In the genomic region with DNA sequence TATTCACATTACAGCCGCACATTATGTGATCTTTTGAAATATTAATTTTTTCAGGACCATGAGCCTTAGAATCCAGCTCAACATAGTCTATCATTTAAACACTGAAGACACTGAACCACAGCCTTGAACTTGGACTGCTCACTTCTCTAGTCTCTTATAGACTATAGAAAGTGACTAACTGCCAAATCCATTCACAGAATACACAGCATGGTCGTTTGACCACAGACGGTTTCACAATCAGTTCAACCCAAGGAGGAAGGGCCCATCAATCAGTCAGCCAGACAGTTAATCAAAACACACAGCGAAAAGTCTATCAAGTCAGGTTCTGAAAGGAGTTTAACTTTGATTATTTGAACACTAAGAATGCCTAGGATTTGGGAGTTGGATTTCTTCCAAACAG, we compare ENCODE assay signal across 25 mouse cellular contexts.
"Had no signal": no experiment of that assay in that cellular context is flagged by ENCODE, and none has a peak within 500 bp of the region (broad histone marks: within the 10 kb centered on the region; RNA-seq: fewer than 3 reads in every experiment).

No protein-coding gene starts in this region.

- H3K9me3 ChIP-seq: heart, embryonic 10.5 days; heart, embryonic 12.5 days; hindbrain, embryonic 10.5 days; hindbrain, embryonic 12.5 days; hindbrain, embryonic 15.5 days; limb, embryonic 13.5 days; limb, embryonic 15.5 days; liver, embryonic 12.5 days had no signal

- H3K4me2 ChIP-seq: heart, embryonic 12.5 days; hindbrain, embryonic 12.5 days; hindbrain, embryonic 15.5 days; limb, embryonic 13.5 days; limb, embryonic 15.5 days; liver, embryonic 12.5 days had no signal

- H3K36me3 ChIP-seq: heart, embryonic 10.5 days; heart, embryonic 12.5 days; hindbrain, embryonic 10.5 days; hindbrain, embryonic 12.5 days; hindbrain, embryonic 15.5 days; limb, embryonic 13.5 days; limb, embryonic 15.5 days; liver, embryonic 12.5 days had no signal

- ATAC-seq: hindbrain, postnatal 0 days; intestine, postnatal 0 days; liver, embryonic 12.5 days had no signal

- H3K27me3 ChIP-seq: heart, embryonic 12.5 days; hindbrain, embryonic 12.5 days; hindbrain, embryonic 15.5 days; limb, embryonic 13.5 days; limb, embryonic 15.5 days; liver, embryonic 12.5 days had no signal

- H3K27ac ChIP-seq: gastrocnemius, adult 2 months; heart, embryonic 10.5 days; hindbrain, embryonic 10.5 days; hindbrain, embryonic 12.5 days; hindbrain, embryonic 15.5 days; hindbrain, postnatal 0 days; layer of hippocampus, adult 2 months; left cerebral cortex, adult 2 months; limb, embryonic 13.5 days; limb, embryonic 15.5 days; liver, embryonic 12.5 days; liver, embryonic 14.5 days had no signal

- H3K9ac ChIP-seq: heart, embryonic 12.5 days; hindbrain, embryonic 12.5 days; hindbrain, embryonic 15.5 days; limb, embryonic 13.5 days; limb, embryonic 15.5 days; liver, embryonic 12.5 days; liver, embryonic 14.5 days had no signal

- DNase-seq: gastrocnemius, adult 2 months; gastrocnemius, postnatal 10 days; gastrocnemius, postnatal 25 days; heart, adult 18-20 months; heart, postnatal 10 days; heart, postnatal 4 days; kidney, adult 18-20 months; kidney, adult 8-10 months; kidney, postnatal 10 days; kidney, postnatal 25 days; kidney, postnatal 4 days; left cerebral cortex, postnatal 4 days had no signal

- H3K4me1 ChIP-seq: heart, embryonic 10.5 days; heart, embryonic 12.5 days; hindbrain, embryonic 12.5 days; hindbrain, embryonic 15.5 days; limb, embryonic 13.5 days; limb, embryonic 15.5 days; liver, embryonic 12.5 days had no signal

- H3K4me3 ChIP-seq: gastrocnemius, adult 2 months; heart, embryonic 10.5 days; heart, embryonic 12.5 days; hindbrain, embryonic 10.5 days; hindbrain, embryonic 12.5 days; hindbrain, embryonic 15.5 days; layer of hippocampus, adult 2 months; left cerebral cortex, adult 2 months; limb, embryonic 13.5 days; limb, embryonic 15.5 days; liver, embryonic 12.5 days had no signal
